Mouse (Mus musculus): ENCODE results near the gene Islr2. TPM values are rescaled to one million over a fixed set of nuclear protein-coding genes. Genes with fewer than 3 reads are reported as not detected.

The Islr2 gene
- total RNA-seq, 4 experiments from 2014 or later = 1.4 to 2.9 (median 1.8) TPM

DNA sequence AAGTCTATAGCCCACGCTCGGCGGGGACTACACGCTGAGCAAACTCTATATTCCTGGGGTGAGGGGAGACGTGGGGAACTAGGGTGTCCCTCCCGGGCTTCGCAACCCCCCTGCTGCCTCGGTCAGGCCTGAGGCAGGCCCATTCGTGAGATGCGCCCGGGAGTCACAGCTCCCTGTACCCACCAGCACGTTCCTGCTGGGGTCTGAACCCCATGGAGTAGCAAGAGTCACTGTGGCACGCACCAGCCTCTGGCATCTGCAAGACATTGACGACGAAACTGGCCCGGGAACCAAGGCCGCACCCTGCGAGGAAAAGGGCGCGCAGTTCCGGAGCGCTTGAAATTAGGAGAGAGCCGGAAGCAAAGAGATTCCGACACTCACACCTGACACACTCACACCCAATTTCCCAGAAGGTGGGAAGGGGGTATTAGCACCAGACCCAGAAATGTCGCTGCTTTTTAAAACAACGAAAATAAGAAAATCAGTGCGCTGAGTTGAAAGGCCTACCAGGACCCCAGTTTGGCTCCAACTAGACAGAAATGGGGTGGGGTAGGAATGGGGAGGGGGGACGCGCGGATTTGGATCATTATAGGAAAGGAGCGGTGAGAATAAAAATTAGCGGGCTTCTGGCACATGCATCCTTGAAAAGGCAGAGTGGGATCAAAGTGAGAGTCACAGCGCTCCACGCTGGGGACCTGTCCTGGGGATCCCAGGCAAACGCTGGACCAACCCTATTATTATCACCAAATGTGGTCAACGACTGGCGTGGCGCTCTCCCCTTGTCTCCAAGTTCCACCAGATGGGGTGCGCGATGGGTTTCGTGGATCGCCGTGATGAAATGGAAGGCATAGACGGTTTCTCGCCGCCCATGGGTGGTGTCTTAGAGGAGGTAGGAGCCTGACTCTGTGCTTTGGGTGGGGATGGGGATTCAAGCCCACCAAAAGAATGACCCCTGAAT is 7.2 kb downstream of the Islr2 start:
- no peak for DNase-seq (ENCODE audit: low spot score in 2 of 2)

DNA sequence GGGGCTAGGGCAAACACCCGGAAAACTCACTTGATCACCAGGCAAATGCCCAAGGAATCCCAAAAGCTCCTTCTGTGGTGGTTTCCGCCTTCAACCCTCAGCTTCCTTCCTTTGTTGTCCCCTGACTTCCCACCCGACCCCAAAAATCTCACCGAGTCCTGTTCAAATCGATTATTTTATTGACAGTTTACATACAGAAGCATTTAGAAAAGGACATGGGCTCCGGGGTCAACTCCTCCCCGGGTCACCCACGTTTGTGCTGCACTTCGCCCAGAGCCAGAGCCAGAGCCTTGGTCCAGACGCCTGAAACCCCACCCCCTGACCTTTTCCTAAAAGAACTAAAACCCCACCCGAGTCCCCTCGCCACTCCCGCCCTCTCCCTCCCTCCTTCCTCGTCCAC is 8.0 kb downstream of the Islr2 start:
- DNase-seq (ENCODE audit: low spot score in 2 of 2) = no peak

DNA sequence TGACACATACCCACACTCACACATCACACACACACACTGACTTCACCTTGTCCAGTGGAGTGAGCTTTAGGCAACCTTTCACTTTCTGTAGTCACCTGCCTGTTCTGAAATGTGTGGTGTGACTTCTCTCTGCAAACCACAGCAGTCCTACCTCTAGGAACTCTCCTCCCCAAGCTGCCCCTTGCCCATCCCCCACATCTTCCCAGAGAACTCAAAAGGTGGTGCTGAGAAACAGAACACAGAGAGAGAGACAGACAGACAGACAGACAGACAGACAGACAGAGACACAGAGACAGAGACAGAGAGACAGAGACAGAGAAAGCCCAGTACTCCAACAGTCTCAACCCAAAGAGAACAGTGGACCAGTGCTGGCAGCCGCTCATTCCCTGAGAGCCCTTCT is 8.4 kb downstream of the Islr2 start:
- DNase-seq (ENCODE audit: low spot score in 2 of 2) = no peak

DNA sequence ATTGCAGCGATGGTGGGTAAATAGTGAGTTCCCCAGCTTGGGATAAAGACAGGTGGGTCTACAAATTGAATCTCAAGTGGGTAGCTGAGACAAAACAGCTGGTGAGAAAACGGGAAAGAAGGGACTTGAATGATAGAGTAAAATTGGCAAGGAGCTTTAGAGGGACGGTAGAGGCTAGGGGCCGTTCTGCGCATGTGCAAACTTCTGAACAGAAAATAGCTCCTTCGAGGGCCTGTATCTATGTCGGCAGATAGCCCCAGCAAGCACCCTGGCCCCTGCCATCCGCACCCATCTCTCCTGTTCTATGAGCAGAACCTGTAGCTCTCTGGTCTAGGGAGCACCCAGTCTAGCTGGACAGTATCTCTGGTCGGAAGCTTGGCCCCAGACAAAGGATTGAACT is 9.9 kb downstream of the Islr2 start:
- no peak for DNase-seq (ENCODE audit: low spot score in 2 of 2)

DNA sequence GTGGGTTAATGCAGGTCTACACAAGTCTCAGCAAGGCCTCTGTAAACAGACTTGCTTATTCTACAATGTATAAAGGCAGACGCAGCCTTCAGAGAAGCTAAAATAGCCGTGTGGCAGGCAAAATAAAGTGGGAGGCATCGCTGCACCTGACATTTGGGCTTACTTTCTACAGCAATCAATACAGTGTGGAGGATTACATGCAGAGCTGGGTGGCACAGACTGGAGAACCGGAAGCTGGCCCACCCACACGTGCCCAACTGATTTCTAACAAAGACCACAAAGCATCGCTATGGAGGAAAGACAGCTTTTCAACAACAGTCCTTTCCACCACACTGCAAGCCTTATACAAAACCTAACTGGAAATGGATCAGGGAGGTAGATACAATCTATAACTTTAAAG is 19.7 kb downstream of the Islr2 start:
- DNase-seq (ENCODE audit: low spot score in 2 of 2) = no peak

DNA sequence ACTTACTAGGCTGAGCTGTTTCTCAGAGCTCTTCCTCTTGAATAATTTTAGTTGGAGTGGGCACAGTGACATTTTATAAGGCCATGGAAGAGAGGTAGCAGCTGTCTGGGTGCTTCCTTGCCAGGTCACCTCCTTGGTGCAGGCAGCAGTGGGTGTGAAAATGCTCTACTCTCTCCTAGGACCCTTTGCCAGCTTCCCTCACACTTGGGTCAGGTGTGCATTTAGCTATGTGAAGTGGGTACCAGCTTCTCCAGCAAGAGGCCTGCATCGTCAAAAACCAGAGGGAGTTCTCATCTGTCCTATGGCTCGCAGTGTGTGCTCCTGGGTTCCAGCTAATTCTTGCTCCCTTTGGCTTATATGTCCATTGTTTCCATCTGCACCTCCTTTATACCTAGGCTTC is 24.7 kb downstream of the Islr2 start:
- no peak for DNase-seq (ENCODE audit: low spot score in 2 of 2)

DNA sequence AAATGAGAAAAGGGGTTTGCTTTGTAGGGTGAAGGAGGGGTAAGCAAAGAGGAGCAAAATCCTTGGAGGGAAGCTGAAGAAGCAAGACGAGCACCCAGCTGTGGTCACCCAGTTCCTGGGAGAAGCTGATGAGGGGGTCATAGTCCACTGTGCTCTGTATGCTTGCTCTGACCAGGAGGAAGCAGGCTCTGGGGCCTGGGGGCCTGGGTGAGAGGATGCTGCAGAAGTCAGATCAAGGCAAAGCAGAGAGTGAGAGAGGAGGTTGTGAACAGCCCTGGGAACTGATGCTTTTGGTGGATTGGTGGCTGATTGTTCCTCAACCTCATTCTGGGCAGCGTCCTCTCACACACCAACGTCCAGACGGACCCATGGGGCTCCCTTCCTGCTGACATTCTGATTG is 27.0 kb downstream of the Islr2 start:
- no peak for DNase-seq (ENCODE audit: low spot score in 2 of 2)

DNA sequence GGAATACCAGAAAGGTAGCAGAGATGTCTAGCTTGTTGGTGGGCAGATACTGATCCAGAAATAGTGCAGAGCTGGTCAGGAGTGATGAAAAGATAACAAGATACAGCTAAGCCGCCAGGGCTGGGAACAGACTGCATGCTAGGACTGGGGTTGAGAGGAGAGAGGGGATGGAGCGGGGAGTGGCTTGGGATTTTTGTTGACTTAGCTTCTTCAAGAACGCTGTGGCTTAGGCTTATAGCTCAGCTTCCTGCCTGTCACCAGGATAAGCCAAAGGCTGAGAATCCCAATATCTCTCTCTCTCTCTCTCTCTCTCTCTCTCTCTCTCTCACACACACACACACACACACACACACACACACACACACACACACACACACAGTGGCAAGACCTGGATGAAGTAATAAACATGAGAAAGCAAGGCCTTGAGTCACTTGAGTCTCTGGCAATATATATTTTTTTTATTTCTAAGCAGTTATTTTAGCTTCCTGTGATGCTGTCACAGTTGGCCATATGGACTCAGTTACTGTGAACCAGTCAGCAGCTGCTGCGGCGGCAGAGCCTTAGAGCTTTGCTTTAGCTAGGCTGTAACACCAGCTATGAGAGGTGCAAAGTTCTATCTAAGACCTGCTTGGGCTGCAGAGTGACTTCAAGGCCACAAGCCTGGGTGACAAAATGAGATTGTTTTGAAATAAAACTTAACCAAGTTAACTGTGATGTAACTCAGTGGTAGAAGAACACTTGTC is 28.2 kb downstream of the Islr2 start:
- no peak for DNase-seq (ENCODE audit: low spot score in 2 of 2)

DNA sequence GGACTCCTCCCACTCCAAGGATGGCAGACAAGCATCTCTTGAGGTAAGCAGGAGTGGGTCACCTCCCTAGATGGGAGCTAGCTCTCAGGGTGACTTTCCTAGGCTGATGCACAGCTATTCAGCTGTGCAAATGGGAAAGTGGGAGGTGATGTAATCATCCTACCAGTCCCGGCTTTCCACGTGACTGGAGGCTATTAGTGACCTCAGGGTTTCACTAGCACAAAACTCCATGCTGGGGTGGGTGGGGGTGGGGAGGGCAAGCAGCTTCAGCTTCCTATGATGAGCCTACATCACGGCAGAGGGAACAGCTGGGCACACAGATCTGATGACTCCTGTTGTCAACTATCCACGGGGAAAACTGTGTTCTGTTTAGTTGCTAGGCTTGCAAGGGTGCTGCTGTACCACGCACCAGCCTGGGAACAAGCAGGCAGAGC is 29.3 kb downstream of the Islr2 start:
- no peak for DNase-seq (ENCODE audit: low spot score in 2 of 2)

DNA sequence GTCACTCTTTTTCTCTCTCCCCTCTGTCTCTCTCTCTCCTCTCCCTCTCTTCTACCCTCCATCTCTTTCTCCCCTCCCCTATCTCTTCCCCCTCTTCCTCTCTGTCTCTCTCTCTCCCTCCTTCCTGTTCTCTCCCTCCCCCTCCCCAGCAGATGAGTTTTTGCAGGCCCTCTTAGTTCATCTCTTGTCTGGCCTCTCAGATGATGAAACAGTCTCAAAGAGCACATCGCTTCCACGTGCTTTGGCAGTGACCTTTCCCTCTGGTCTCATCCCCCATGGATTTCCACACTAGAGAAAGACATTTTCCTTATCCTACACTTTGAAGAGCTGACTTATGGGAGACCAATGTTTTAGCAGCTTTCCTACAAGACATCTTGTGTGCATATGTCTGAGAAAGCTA is 31.3 kb downstream of the Islr2 start:
- no peak for DNase-seq (ENCODE audit: low spot score in 2 of 2)

DNA sequence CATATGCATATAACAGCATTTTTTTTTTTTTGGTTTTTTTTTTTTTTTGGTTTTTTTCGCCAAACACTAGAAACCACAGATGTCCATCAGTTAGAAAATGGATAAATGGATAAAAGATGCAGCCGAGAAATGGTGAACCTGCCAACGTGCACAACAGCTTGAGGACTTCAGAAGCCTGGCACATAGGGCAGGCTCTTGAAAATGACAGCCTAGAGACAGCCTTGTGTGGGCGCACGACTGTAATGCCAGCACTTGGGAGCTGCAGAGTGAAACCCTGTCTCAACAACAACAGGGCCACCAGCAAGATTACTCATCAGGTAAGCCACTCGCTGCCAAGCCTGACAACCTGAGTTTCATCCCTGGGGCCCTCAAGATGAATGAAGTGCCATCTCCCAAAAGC is 34.7 kb downstream of the Islr2 start:
- DNase-seq (ENCODE audit: low spot score in 2 of 2) = no peak

DNA sequence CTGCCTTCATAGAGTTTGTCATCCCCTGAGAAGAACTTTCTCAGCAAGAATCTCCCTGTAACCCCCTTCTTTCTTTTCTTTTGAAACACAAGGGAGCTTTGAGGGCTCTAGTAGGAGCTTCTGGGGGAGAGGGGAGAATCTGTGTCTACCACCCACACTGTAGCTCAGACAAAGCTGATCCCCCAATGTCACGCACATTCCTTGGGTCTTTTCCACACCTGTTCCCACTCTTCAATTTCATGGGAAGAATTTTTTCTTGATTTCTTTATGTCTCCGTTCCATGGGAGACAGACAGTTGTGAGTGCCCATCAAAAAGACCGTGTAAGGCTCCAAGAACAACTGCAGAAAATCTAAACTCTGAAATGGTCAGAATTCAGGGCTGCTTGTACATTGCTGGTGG is 35.2 kb downstream of the Islr2 start:
- DNase-seq (ENCODE audit: low spot score in 2 of 2) = no peak

DNA sequence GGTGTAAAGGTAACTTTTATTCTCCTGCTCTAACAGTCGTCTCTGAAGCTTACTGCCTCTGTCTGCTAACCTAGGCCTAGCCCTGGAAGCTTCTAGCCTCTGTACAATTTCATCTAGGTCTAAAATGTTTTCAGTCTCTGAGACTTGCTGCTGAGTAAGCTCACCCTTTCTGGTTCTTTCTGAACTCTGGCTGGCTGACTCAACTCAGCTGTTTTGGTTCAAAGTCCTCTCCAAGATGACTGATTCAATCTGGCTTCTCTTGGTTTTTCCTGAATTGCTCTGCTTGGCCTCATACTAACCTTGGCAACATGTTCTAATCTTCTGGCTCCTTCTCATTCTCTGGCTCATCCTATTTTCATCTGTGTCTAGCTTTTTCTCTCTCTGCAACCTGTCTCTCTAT is 38.3 kb downstream of the Islr2 start:
- DNase-seq (ENCODE audit: low spot score in 2 of 2) = no peak

DNA sequence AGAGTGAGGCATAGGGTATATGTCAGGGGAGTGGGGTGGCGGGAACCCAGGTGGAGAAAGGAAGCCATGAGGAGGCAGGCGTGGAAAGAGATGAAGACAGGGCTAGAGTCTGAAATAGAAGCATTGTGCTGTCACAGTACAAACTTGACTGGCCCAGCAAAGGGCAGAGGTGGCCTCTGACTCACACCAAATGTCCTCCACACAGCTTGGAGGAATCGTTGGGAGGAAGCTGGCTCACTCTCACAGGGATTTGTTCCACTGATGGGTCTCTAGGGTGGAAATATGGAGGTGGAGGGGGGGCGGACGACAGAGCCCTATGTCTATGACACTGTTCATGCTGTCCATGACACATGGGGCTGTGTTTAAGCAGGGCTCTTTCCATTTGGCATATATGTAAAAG is 41.0 kb downstream of the Islr2 start:
- DNase-seq (ENCODE audit: low spot score in 2 of 2) = no peak

DNA sequence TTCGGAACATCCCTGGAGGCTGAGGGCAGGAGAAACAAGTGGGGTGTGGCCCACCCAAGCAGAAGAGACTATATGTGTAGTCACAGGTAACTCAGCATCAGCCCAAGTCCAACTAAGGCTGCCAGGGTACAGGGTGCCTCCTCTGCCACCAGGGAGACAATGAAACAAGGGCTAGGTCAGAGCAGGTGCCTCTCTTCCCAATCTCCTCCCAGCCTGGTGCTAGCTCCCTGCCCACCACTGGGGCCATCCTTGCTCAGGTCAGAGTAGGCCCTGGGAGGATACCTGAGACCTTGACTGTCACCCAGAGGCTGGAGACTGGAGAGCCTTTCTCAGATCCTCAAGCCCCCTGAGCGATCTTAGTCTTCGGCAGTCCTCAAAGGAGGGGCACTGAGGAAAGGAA is 41.9 kb downstream of the Islr2 start:
- DNase-seq (ENCODE audit: low spot score in 2 of 2) = no peak

DNA sequence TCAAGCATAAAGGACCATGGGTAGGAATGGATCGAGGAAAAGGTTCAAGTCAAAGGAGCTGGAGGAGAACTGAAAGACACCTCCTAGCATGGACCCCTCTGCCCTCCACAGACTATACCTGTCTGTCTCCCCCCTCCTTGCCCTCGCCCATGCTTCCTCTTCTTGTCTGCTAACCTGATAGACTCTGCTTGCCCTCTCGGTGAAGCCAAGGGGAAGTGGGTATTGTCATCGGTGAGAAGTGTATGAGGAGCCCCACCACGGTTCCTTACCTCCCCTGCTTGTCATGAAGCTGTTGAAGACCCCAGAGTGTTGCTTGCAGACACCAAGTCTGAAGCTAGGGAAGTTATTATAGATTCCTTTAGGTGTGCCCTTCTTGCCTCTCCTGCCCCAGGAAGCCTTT is 43.8 kb downstream of the Islr2 start:
- DNase-seq (ENCODE audit: low spot score in 2 of 2) = no peak

DNA sequence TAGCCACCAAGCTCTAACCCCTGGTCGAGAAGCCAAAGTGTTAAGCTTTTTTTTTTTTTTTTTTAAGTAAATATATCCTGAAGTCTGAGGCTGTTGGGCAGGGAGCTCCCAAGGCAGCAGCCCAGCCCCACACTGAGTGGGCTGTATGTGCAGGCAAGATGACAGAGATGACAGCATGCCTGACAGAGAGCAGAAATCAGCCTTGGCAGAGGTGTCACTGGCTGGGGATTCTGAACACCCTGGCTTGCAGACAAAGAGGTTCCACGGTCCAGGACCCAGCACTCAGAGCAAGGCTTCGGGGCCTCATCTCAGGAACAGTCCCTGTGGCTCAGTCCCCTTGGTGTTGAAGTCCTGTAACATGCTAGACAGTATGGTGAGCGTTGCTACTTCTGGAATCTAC is 44.3 kb downstream of the Islr2 start:
- no peak for DNase-seq (ENCODE audit: low spot score in 2 of 2)

DNA sequence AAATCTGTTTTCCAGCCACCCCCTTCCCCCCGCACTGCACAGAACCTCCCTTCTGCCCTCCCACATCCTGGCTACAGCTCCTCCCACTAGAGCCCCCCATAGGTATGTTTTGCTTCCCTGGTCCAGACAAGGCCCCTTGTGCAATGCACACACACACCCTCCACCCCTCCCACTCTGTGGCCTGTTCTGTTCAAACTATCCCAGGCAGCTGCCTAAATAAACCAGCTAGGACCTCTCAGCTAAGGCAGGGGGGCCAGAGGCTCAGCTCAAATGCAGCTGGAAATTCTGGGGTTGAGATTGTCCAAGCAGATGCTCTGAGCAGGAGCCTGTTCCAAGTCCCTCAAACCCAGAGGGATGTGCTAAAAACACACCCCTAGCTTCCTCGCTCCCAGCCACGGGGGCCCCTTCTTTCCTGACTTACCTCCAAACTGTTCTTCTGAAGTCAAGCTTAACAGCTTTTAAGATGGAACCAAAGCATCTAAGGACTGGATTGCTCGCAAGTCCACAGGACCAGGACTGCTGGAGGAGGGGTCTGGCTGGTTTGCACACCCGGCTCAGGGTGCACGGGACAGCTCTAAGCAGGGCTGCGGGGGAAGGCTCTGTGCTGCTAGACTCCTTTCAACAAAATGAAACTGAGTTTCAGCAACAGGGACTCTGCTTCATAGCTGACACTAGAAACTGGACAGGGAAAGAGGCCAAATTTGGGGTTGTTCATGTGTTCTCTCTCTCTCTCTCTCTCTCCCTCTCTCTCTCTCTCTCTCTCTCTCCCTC is 45.4 kb downstream of the Islr2 start:
- DNase-seq (ENCODE audit: low spot score in 2 of 2) = peak; percentile 42 to 73

DNA sequence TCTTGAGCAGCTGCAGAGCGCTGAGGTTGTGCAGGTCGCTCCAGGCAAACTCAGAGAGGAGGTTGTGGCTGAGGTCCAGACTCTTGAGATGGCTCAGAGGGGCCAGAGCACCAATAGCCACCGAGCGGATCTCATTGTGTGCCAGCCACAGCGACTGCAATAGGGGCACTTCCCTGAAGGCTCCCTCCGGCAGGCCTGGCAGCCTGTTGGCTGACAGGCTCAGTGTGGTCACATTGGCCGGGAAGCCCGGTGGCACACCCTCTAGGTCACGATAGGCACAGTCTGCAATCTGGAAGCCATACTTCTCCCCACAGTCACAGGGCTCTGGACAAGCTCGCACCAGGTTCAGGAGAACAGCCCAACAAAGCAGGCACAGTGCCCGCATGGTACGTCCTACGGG is 46.3 kb downstream of the Islr2 start:
- DNase-seq (ENCODE audit: low spot score in 2 of 2) = no peak

DNA sequence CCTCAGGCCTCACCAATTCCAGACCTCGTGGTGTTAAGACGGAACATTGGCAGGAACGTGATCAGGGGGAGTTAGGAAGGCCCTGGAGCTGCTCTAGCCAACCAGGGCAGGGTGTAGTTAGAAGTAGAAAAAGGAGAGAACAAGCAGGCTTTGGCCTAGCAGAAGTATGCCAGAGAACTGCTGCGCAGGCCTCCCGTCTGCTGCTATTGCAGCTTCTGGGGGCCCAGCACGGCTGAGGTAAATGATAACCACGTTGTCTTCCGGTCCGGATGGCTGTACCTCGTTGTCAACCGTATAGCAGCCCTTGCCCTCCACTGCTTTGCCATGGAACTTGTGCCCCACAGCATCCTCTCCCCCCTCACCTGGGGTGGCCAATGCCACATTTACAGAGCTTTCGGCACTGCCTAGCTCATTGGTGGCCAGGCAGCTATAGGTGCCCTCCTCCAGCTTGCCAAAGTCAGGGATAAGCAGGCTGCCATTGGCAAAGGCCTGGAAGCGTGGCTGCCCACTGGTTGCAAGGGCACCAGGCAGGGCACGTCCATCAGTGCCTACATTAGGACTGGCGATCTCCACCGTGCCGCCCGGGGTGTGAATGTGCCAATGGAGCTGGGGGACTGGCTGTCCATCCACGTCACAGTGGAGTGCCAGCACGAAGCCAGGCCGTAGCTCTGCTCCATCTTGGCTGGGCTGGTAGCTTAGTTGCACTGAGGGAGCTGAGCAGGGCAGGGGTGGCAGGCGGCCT is 47.1 kb downstream of the Islr2 start:
- no peak for DNase-seq (ENCODE audit: low spot score in 2 of 2)

DNA sequence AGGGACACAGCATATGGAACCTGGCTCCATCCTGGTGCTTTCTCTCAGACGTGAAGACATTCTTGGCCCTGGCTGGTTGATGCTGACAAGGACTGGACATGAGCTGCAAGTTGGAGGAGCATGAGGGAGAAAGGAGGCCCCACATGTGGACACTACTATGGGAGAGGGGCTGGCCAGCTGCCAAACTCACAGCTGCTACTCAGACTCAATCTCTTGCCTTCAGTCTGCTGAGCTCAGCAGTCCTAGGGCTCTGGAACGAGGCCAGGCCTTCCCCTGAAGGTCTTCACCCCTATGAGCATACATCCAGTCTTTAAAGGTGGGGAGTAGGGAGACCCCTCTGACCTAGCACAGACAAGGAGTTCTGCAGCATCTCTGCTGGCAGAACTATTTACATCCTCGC is 48.8 kb downstream of the Islr2 start:
- DNase-seq (ENCODE audit: low spot score in 2 of 2) = peak in 1 of 2 experiments; percentile 49

All from gastrocnemius, adult 8-10 months (tissue).